Mouse (Mus musculus) limb, embryonic 12.5 days (tissue): ENCODE results near the gene Tmem243. TPM values are rescaled to one million over a fixed set of nuclear protein-coding genes. Genes with fewer than 3 reads are reported as not detected.

ENCODE experiments used
- polyA plus RNA-seq: library from polyadenylated mRNA; unstranded; fragments of >200 nt; fragmentation: Nextera tagmentation; extraction: Ambion mirVana; gene quantifications from 2 replicates; pipeline ENCODE4 v1.2.1, GENCODE M21; 2016

The Tmem243 gene
- polyA plus RNA-seq, 1 experiment from 2014 or later: 30.4 TPM

Other genes starting within 250 kb of the Tmem243 start
- 0.60 and 0.83 TPM in 2 replicates for gene Abcb4, start 207.0 kb upstream of the Tmem243 start, polyA plus RNA-seq
- gene Crot, start 103.3 kb upstream of the Tmem243 start, polyA plus RNA-seq: 48.4 and 49.9 TPM in 2 replicates
- gene Dmtf1, start 61.1 kb downstream of the Tmem243 start, polyA plus RNA-seq: 64.4 and 66.9 TPM in 2 replicates
- 3.9 and 4.4 TPM in 2 replicates for gene 9330182L06Rik, start 165.4 kb downstream of the Tmem243 start, polyA plus RNA-seq